Mouse (Mus musculus) megakaryocyte, embryonic 14.5 days (primary cell): Measurements from ENCODE around the gene Slc44a5.

Experiments
- FLI1 ChIP-seq: IDR thresholded peaks from 2 replicates; pipeline ENCODE4 v1.6.1; 2012; ENCODE audit warnings: low read length, inconsistent platforms, mixed read lengths
- GATA1 ChIP-seq: IDR thresholded peaks from 3 replicates; pipeline ENCODE4 v1.6.1; 2012; ENCODE audit warnings: mixed read lengths, low read length, inconsistent platforms, borderline replicate concordance

- no peak for TF ChIP-seq FLI1
- TF ChIP-seq GATA1 = no peak
Observed at GRCm38 (mm10) chr3:154215309-154215708, 242.1 kb downstream of the Slc44a5 start.
